In the genomic region with DNA sequence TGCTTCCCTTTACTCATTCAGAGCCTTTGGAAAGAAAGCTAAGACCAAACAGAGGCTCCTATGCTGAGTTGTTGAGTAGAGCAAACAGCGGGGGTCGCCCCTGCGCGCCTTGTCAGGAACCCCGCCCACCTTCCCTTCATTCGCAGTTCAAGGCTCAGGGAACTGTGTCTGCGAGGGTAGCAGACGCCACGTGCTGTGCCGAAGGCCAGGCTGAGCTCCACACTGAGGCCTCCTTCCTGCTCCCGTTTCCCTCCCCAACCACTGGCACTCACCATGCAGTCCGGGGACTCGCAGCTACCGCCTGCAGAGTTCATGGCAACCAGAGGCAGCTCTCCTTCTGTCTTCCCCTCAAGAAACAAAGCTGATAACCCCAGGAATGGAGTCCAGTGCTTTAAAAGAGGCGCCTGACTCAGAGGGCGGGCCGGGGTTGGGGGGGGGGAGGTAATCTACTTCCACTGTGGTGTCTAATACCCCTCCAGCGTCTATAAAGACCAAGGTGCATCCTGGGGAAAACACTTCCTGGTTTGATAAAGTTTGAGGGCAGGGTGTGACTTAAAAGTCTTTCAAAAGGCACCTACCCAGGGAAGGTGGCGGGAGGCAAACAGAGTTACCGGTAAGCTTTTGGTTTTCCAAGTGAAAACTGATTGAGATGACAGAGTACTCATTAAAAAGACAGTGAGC, we compare ENCODE assay signal across 8 mouse cellular contexts. TPM values are rescaled to one million over a fixed set of nuclear protein-coding genes. Genes with fewer than 3 reads are reported as not detected.
A peak's percentile ranks its signal among the peaks of the same experiment; 100 is the strongest.
DNase-seq lines count a peak whose midpoint lies in the region; ATAC-seq lines count a peak whose summit lies in the region.

A gene (minus strand): TSS at position 324 of the 681 bp plus-strand sequence.

- 0 out of 2 replicates have a peak, but pooled peaks have one; percentile 49 for ATAC-seq in hindbrain, embryonic 13.5 days (ENCODE audit: low FRiP score)

- H3K27me3 ChIP-seq in hindbrain, embryonic 13.5 days = 0 out of 2 replicates have a peak, but pooled peaks cover 3% of the 10 kb centered on the region

- no peak within 1 kb of the TSS for H3K9ac ChIP-seq in hindbrain, embryonic 13.5 days

- peak; percentile 45 for DNase-seq in CD4-positive, CD25-positive, alpha-beta regulatory T cell, adult 2 months (ENCODE audit: low read depth, low spot score)
- DNase-seq in T-cell, adult 2 months (ENCODE audit: low spot score) = peak; percentile 29
- peak; percentile 31 for DNase-seq in mesoderm, embryonic 11.5 days (ENCODE audit: low read depth, low spot score)
- peak; percentile 71 for DNase-seq in thymus, postnatal 0 days (ENCODE audit: low spot score)
- no peak for DNase-seq in gastrocnemius, postnatal 14 days
- DNase-seq in gastrocnemius, postnatal 10 days = no peak
- DNase-seq in heart, postnatal 4 days = no peak

- H3K36me3 ChIP-seq in hindbrain, embryonic 13.5 days = no peaks in the 10 kb centered on the region

- H3K4me3 ChIP-seq in hindbrain, embryonic 13.5 days = peak within 1 kb of the TSS; percentile 14; the same call in 1 of the 2 replicates

- no peaks in the 10 kb centered on the region for H3K9me3 ChIP-seq in hindbrain, embryonic 13.5 days

- no peak within 1 kb of the TSS for H3K27ac ChIP-seq in hindbrain, embryonic 13.5 days

- H3K4me2 ChIP-seq in hindbrain, embryonic 13.5 days = peak within 1 kb of the TSS; percentile 39

- H3K4me1 ChIP-seq in hindbrain, embryonic 13.5 days (replicated peaks) = peaks cover 12% of the 10 kb centered on the region

- intact Hi-C loops in gastrocnemius, postnatal 14 days (cut with DNase I; ENCODE audit: low total_unique reads) = no loop called here

- WGBS in hindbrain, embryonic 13.5 days = 5% methylated on average over 20 of the region's 20 CpGs

RNA-seq across cellular contexts. Expression of the gene that starts here (rescaled TPM):
- 0.56 and 0.57 TPM in 2 replicates for polyA plus RNA-seq in hindbrain, embryonic 13.5 days (2015; fragmentation: Nextera tagmentation; extraction: Ambion mirVana)
- 7.4 and 7.7 TPM in 2 replicates for polyA plus RNA-seq in thymus, postnatal 0 days (2015; fragmentation: Nextera tagmentation; extraction: Ambion mirVana)
- under 1 TPM in 1 of 2 experiments, not detected in 1; 0.11 TPM for total RNA-seq in gastrocnemius, postnatal 14 days (2021)
- total RNA-seq in gastrocnemius, postnatal 10 days (2021) = under 1 TPM; 0.19 to 0.45 TPM
- under 1 TPM; 0.45 to 0.83 TPM for total RNA-seq in heart, postnatal 4 days (2021)

Comparison
In these comparisons a context has a peak if more than half of its experiments do, and no peak if none do; other contexts are left out.
1. Peak in ATAC-seq, H3K4me3 ChIP-seq and H3K4me2 ChIP-seq in hindbrain, embryonic 13.5 days; RNA of the gene not detected or under 1 TPM.
2. DNase-seq: peak in CD4-positive, CD25-positive, alpha-beta regulatory T cell, adult 2 months (single experiment), T-cell, adult 2 months (single experiment), mesoderm, embryonic 11.5 days (single experiment) and thymus, postnatal 0 days (single experiment); none in gastrocnemius, postnatal 14 days (single experiment), gastrocnemius, postnatal 10 days (single experiment) and heart, postnatal 4 days (single experiment).